Mouse (Mus musculus): ENCODE data around the gene Hoxb13. TPM values are rescaled to one million over a fixed set of nuclear protein-coding genes. Genes with fewer than 3 reads are reported as not detected.

The Hoxb13 gene
- polyA plus RNA-seq (2016; fragmentation: Nextera tagmentation; extraction: Ambion mirVana) = not detected in 2 replicates

- 2% methylated on average over 35 of the region's 35 CpGs for WGBS (ENCODE audit: insufficient replicate concordance)
- H3K9ac ChIP-seq = no peak within 1 kb of the TSS
- H3K36me3 ChIP-seq = no peaks in the 10 kb centered on the region
- no peak for ATAC-seq
- H3K4me1 ChIP-seq = no peaks in the 10 kb centered on the region
- peak within 1 kb of the TSS; percentile 12; the same call in 1 of the 2 replicates for H3K4me2 ChIP-seq
- H3K27ac ChIP-seq = no peak within 1 kb of the TSS
- H3K4me3 ChIP-seq = no peak within 1 kb of the TSS
- peaks cover 99% of the 10 kb centered on the region for H3K27me3 ChIP-seq (replicated peaks)
- no peaks in the 10 kb centered on the region for H3K9me3 ChIP-seq (replicated peaks)
These were observed at the start of gene Hoxb13 for GRCm38 (mm10) chr11:96193521-96194400. Hoxb13 (plus strand) TSS chr11:96194316.

- H3K36me3 ChIP-seq = no peaks in the 10 kb centered on the region
- no peak overlapping the region for H3K9ac ChIP-seq
- H3K9me3 ChIP-seq (replicated peaks) = no peaks in the 10 kb centered on the region
- WGBS (ENCODE audit: insufficient replicate concordance) = 3% methylated on average over 15 of the region's 15 CpGs
- peaks cover 75% of the 10 kb centered on the region for H3K27me3 ChIP-seq (replicated peaks)
- no peak overlapping the region for H3K4me3 ChIP-seq
- ATAC-seq = peak; percentile 44; the same call in 1 of the 2 replicates
- H3K27ac ChIP-seq = no peak overlapping the region
- no peaks in the 10 kb centered on the region for H3K4me1 ChIP-seq
- H3K4me2 ChIP-seq = no peak overlapping the region
These were observed 48.4 kb upstream of the Hoxb13 start for GRCm38 (mm10) chr11:96145622-96146270.

- no peaks in the 10 kb centered on the region for H3K36me3 ChIP-seq
- H3K27me3 ChIP-seq (replicated peaks) = peaks cover 92% of the 10 kb centered on the region
- H3K27ac ChIP-seq = no peak overlapping the region
- no peak overlapping the region for H3K4me3 ChIP-seq
- no peak overlapping the region for H3K9ac ChIP-seq
- no peaks in the 10 kb centered on the region for H3K4me1 ChIP-seq
- H3K9me3 ChIP-seq (replicated peaks) = no peaks in the 10 kb centered on the region
- WGBS (ENCODE audit: insufficient replicate concordance) = 48% methylated on average over 6 of the region's 6 CpGs
- H3K4me2 ChIP-seq = no peak overlapping the region
- ATAC-seq = no peak
These were observed 46.6 kb upstream of the Hoxb13 start for GRCm38 (mm10) chr11:96147471-96147870.

- Histone ChIP-seq H3K27ac (no peak overlapping the region), H3K36me3 (no peaks in the 10 kb centered on the region), H3K4me1 (no peaks in the 10 kb centered on the region), H3K27me3 (replicated peaks) (peaks cover 87% of the 10 kb centered on the region), H3K4me3 (no peak overlapping the region), H3K9ac (no peak overlapping the region), H3K9me3 (replicated peaks) (0 out of 2 replicates have a peak, but pooled peaks cover 3% of the 10 kb centered on the region), H3K4me2 (no peak overlapping the region)
- no peak for ATAC-seq
- WGBS (ENCODE audit: insufficient replicate concordance) = 45% methylated on average over 12 of the region's 12 CpGs
These were observed 29.3 kb upstream of the Hoxb13 start for GRCm38 (mm10) chr11:96164769-96165168.

- peaks cover 98% of the 10 kb centered on the region for H3K27me3 ChIP-seq (replicated peaks)
- 28% methylated on average over 9 of the region's 9 CpGs for WGBS (ENCODE audit: insufficient replicate concordance)
- H3K36me3 ChIP-seq = no peaks in the 10 kb centered on the region
- no peaks in the 10 kb centered on the region for H3K9me3 ChIP-seq (replicated peaks)
- no peak overlapping the region for H3K4me2 ChIP-seq
- H3K27ac ChIP-seq = no peak overlapping the region
- ATAC-seq = no peak
- no peak overlapping the region for H3K4me3 ChIP-seq
- H3K4me1 ChIP-seq = no peaks in the 10 kb centered on the region
- H3K9ac ChIP-seq = no peak overlapping the region
These were observed 26.0 kb upstream of the Hoxb13 start for GRCm38 (mm10) chr11:96168125-96168524.

GRCm38 (mm10) chr11:96169016-96169415 is 25.1 kb upstream of the Hoxb13 start:
- no peaks in the 10 kb centered on the region for H3K9me3 ChIP-seq (replicated peaks)
- no peak overlapping the region for H3K9ac ChIP-seq
- no peak overlapping the region for H3K4me2 ChIP-seq
- H3K27me3 ChIP-seq (replicated peaks) = peaks cover 99% of the 10 kb centered on the region
- no peaks in the 10 kb centered on the region for H3K4me1 ChIP-seq
- H3K4me3 ChIP-seq = no peak overlapping the region
- no peak overlapping the region for H3K27ac ChIP-seq
- no peak for ATAC-seq
- H3K36me3 ChIP-seq = no peaks in the 10 kb centered on the region
- 14% methylated on average over 7 of the region's 7 CpGs for WGBS (ENCODE audit: insufficient replicate concordance)

GRCm38 (mm10) chr11:96170711-96171379 is 23.3 kb upstream of the Hoxb13 start:
- 4% methylated on average over 20 of the region's 20 CpGs for WGBS (ENCODE audit: insufficient replicate concordance)

GRCm38 (mm10) chr11:96171601-96172000 is 22.5 kb upstream of the Hoxb13 start:
- H3K4me1 ChIP-seq = no peaks in the 10 kb centered on the region
- H3K9ac ChIP-seq = no peak overlapping the region
- peaks cover 100% of the 10 kb centered on the region for H3K27me3 ChIP-seq (replicated peaks)
- H3K27ac ChIP-seq = no peak overlapping the region
- H3K4me2 ChIP-seq = no peak overlapping the region
- no peaks in the 10 kb centered on the region for H3K9me3 ChIP-seq (replicated peaks)
- no peak overlapping the region for H3K4me3 ChIP-seq
- no peaks in the 10 kb centered on the region for H3K36me3 ChIP-seq
- WGBS (ENCODE audit: insufficient replicate concordance) = 3% methylated on average over 3 of the region's 3 CpGs
- no peak for ATAC-seq

More at GRCm38 (mm10) chr11:96170711-96171379, 23.3 kb upstream of the Hoxb13 start:
- Histone ChIP-seq H3K4me1 (no peaks in the 10 kb centered on the region), H3K9me3 (replicated peaks) (no peaks in the 10 kb centered on the region), H3K9ac (no peak overlapping the region), H3K4me2 (no peak overlapping the region), H3K36me3 (no peaks in the 10 kb centered on the region), H3K27me3 (replicated peaks) (peaks cover 100% of the 10 kb centered on the region), H3K27ac (no peak overlapping the region), H3K4me3 (no peak overlapping the region)
- ATAC-seq = no peak

- Histone ChIP-seq H3K9ac (no peak overlapping the region), H3K9me3 (replicated peaks) (no peaks in the 10 kb centered on the region), H3K27ac (no peak overlapping the region), H3K4me1 (no peaks in the 10 kb centered on the region), H3K4me3 (no peak overlapping the region), H3K36me3 (no peaks in the 10 kb centered on the region), H3K4me2 (no peak overlapping the region), H3K27me3 (replicated peaks) (peaks cover 100% of the 10 kb centered on the region)
- no peak for ATAC-seq
- 3% methylated on average over 25 of the region's 25 CpGs for WGBS (ENCODE audit: insufficient replicate concordance)
These were observed 21.4 kb upstream of the Hoxb13 start for GRCm38 (mm10) chr11:96172511-96173287.

- Histone ChIP-seq H3K36me3 (no peaks in the 10 kb centered on the region), H3K9me3 (replicated peaks) (no peaks in the 10 kb centered on the region), H3K4me2 (no peak overlapping the region), H3K4me3 (no peak overlapping the region), H3K27ac (no peak overlapping the region), H3K4me1 (no peaks in the 10 kb centered on the region), H3K27me3 (replicated peaks) (peaks cover 100% of the 10 kb centered on the region), H3K9ac (no peak overlapping the region)
- whole genome bisulfite sequencing (ENCODE audit: insufficient replicate concordance) = 2% methylated on average over 16 of the region's 16 CpGs
- ATAC-seq = no peak
These were observed 20.8 kb upstream of the Hoxb13 start for GRCm38 (mm10) chr11:96173288-96173840.

GRCm38 (mm10) chr11:96174881-96175280 is 19.2 kb upstream of the Hoxb13 start:
- Histone ChIP-seq H3K27ac (no peak overlapping the region), H3K9me3 (replicated peaks) (no peaks in the 10 kb centered on the region), H3K9ac (no peak overlapping the region), H3K4me3 (no peak overlapping the region), H3K4me2 (no peak overlapping the region), H3K36me3 (no peaks in the 10 kb centered on the region), H3K27me3 (replicated peaks) (peaks cover 100% of the 10 kb centered on the region), H3K4me1 (no peaks in the 10 kb centered on the region)
- WGBS (ENCODE audit: insufficient replicate concordance) = 0% methylated on average over 6 of the region's 6 CpGs
- ATAC-seq = no peak
